Mouse (Mus musculus) thymus, adult 2 months (tissue): ENCODE data around the gene Gtf2a1. TPM values are rescaled to one million over a fixed set of nuclear protein-coding genes. Genes with fewer than 3 reads are reported as not detected.

ENCODE experiments used
- DNase-seq: peaks from one replicate; pipeline ENCODE4 v3.0.0; 2021
- H3K27ac ChIP-seq: fragments of 200-500 bp; 2 replicates; pipeline ENCODE4 v1.5.1; 2012; ENCODE audit warnings: low read length, control low read depth; ENCODE audit not compliant: control insufficient read depth, insufficient read depth
- H3K27me3 ChIP-seq: fragments of 200-500 bp; 2 replicates; pipeline ENCODE4 v1.6.1; 2012; ENCODE audit warnings: mild to moderate bottlenecking, low read length, moderate library complexity, mixed read lengths; ENCODE audit not compliant: control insufficient read depth, insufficient read depth
- H3K36me3 ChIP-seq: fragments of 200-500 bp; 2 replicates; pipeline ENCODE4 v1.6.1; 2012; ENCODE audit warnings: mild to moderate bottlenecking, low read length, moderate library complexity; ENCODE audit not compliant: control insufficient read depth, insufficient read depth
- H3K4me1 ChIP-seq: fragments of 200-500 bp; replicated peaks from 2 replicates; pipeline ENCODE4 v1.6.1; 2012; ENCODE audit warnings: low read length; ENCODE audit not compliant: control insufficient read depth, insufficient read depth
- H3K4me3 ChIP-seq: fragments of 200-500 bp; 2 replicates; pipeline ENCODE4 v1.5.1; 2012; ENCODE audit warnings: mild to moderate bottlenecking, low read length, control low read depth, moderate library complexity; ENCODE audit not compliant: control insufficient read depth, insufficient read depth
- CTCF ChIP-seq: fragments of 200-500 bp; IDR thresholded peaks from 2 replicates; pipeline ENCODE4 v1.5.1; 2012; ENCODE audit warnings: mild to moderate bottlenecking, control low read depth, low read length, moderate library complexity, borderline replicate concordance; ENCODE audit not compliant: control insufficient read depth, poor library complexity, insufficient read depth; ENCODE audit errors: extremely low read depth
- POLR2A ChIP-seq: fragments of 200-500 bp; IDR thresholded peaks from 2 replicates; pipeline ENCODE4 v1.6.1; 2012; ENCODE audit warnings: mild to moderate bottlenecking, low read length, control low read depth, moderate library complexity; ENCODE audit not compliant: control insufficient read depth, poor library complexity, insufficient read depth; ENCODE audit errors: extremely low read depth
- WGBS: fragments of 180-500 bp; shearing (Covaris S2); methylation state at CpG from one replicate; pipeline ENCODE4 v1.1.7; 2018; 5-methylcytosine and 5-hydroxymethylcytosine counted together
- polyA plus RNA-seq: library from polyadenylated mRNA; depleted of rRNA; stranded (reverse); fragments of >200 nt; gene quantifications from 2 replicates; pipeline ENCODE4 v1.2.3, GENCODE M21; 2012

Gene Gtf2a1
- polyA plus RNA-seq, 1 experiment, result 16.3 TPM

DNA sequence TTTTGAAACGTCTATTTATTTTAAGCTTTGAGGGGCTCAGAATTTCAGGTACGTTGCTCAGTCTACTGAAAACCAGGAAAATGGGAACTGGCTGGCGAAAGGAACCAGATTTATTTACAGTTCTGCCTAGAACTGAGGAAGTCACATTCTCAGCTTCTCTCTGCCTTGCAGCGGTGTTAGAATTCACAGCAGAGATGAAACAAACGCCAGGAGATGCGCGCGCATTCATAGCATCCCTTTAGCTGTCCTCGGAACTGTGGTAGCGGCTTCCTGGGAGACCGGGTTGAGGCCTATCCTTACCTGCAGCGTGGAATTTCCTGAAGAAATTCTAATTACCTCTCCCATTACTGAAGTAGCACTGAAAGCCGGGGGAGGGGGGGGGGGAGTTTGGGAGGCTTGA is 16.4 kb upstream of the Gtf2a1 start:
- Histone ChIP-seq H3K36me3 (no peaks in the 10 kb centered on the region), H3K4me1 (no peaks in the 10 kb centered on the region), H3K27ac (no peak overlapping the region), H3K4me3 (no peak overlapping the region), H3K27me3 (no peaks in the 10 kb centered on the region)
- TF ChIP-seq POLR2A (no peak), CTCF (no peak)
- WGBS, result 87% methylated on average over 13 of the region's 13 CpGs
- DNase-seq, result no peak

DNA sequence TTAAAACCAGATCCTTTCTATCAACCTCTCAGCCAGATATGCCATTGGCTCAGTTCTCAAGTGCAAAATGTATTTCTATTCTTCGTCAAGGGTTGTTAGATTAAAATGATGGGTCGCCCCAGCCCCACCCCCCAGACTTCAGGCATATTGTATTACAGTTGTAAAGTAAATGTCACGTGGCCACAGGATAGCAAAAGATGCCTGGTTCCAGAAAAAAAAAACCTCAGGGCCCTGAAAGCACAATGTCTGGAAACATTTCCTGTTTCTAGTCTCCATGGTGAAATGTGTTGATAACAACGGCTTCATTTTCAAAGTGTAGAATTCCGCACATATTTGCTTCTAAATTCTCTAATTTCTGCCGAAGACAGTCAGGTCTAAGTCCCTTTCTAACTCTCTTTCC is 14.3 kb upstream of the Gtf2a1 start:
- Histone ChIP-seq H3K27ac (no peak overlapping the region), H3K36me3 (no peaks in the 10 kb centered on the region), H3K4me3 (no peak overlapping the region), H3K4me1 (no peaks in the 10 kb centered on the region), H3K27me3 (no peaks in the 10 kb centered on the region)
- TF ChIP-seq CTCF (no peak), POLR2A (no peak)
- 59% methylated on average over 6 of the region's 6 CpGs for WGBS
- DNase-seq, result no peak

GRCm38 (mm10) chr12:91592128-91592527 is 1.8 kb upstream of the Gtf2a1 start:
- Histone ChIP-seq H3K36me3 (no peaks in the 10 kb centered on the region), H3K27ac (no peak overlapping the region), H3K4me1 (peaks cover 2% of the 10 kb centered on the region), H3K27me3 (no peaks in the 10 kb centered on the region), H3K4me3 (no peak overlapping the region)
- WGBS, result 71% methylated on average over 3 of the region's 3 CpGs
- no peak for TF ChIP-seq CTCF
- TF ChIP-seq POLR2A, result no peak
- DNase-seq, result no peak

DNA sequence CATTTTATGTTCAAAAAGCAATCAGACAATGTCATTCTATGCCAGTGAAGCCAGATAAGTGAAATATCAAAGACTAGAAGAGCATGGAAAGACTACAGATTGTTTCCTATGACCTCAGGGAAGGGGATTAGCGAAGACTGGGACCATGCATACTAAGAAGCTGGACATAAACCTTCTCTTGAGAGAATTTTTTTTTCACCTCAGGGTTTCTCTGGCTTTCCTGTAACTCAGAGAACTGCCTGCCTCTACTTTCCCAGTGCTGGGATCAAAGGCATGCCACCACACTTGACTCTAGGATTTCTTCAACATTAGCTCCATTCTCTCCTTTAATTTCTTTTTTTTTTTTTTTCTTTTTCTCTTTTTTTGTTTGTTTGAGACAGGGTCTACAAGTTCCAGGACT is 904 bp upstream of the Gtf2a1 start:
- peaks cover 2% of the 10 kb centered on the region for H3K4me1 ChIP-seq
- H3K36me3 ChIP-seq, result no peaks in the 10 kb centered on the region
- H3K27ac ChIP-seq, result no peak overlapping the region
- H3K4me3 ChIP-seq, result no peak overlapping the region
- H3K27me3 ChIP-seq, result no peaks in the 10 kb centered on the region
- no peak for DNase-seq
- 100% methylated on average over 1 of the region's 1 CpGs for WGBS
- TF ChIP-seq POLR2A (no peak), CTCF (no peak)

DNA sequence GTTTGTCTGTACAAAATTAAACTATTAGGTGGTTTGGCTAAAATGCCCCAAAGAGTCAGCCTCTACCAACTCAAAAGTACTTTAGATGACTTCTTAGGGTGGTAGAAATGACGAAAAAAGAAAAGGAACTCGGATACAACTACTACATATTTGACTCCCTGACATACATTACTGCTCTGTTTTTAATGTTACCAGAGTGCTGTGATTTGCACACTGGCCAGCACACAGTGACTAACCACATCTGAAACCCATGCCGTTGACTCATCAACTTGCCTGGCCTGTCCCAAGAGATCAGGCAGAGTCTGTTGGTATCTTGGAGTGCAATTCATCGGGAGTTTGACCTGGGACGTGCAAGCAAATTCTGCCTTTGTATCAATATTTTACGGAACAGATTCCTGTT is 429 bp upstream of the Gtf2a1 start:
- Histone ChIP-seq H3K27me3 (no peaks in the 10 kb centered on the region), H3K36me3 (no peaks in the 10 kb centered on the region), H3K4me3 (peak overlapping the region; percentile 94; the same call in 1 of the 2 replicates), H3K27ac (no peak overlapping the region; the same call in 1 of the 2 replicates), H3K4me1 (peaks cover 2% of the 10 kb centered on the region)
- TF ChIP-seq POLR2A (no peak), CTCF (no peak)
- peak; percentile 18 for DNase-seq
- 46% methylated on average over 6 of the region's 6 CpGs for WGBS

GRCm38 (mm10) chr12:91589542-91589846 is 793 bp downstream of the Gtf2a1 start:
- Histone ChIP-seq H3K4me3 (peak overlapping the region; percentile 51), H3K27ac (peak overlapping the region; percentile 99), H3K27me3 (no peaks in the 10 kb centered on the region), H3K4me1 (peaks cover 2% of the 10 kb centered on the region), H3K36me3 (peaks cover 8% of the 10 kb centered on the region; the same call in 1 of the 2 replicates)
- 0% methylated on average over 11 of the region's 11 CpGs for WGBS
- DNase-seq, result no peak
- TF ChIP-seq POLR2A (no peak), CTCF (no peak)

GRCm38 (mm10) chr12:91588670-91589541 is 1.4 kb downstream of the Gtf2a1 start:
- Histone ChIP-seq H3K27me3 (no peaks in the 10 kb centered on the region), H3K4me1 (peaks cover 2% of the 10 kb centered on the region), H3K4me3 (peak overlapping the region; percentile 59), H3K27ac (peak overlapping the region; percentile 99), H3K36me3 (peaks cover 13% of the 10 kb centered on the region; the same call in 1 of the 2 replicates)
- WGBS, result under 1% methylated on average over 82 of the region's 83 CpGs
- peak; percentile 58 for DNase-seq
- TF ChIP-seq POLR2A, result no peak
